Mouse (Mus musculus) ES-CJ7 (cell line): ENCODE measurements at regions not wholly inside any gene's neighbourhood (a gene's known extent, or its start where the extent isn't known, plus 50 kb on each side); places are given as distances from the start of the nearest gene placed in this dataset.

Experiments
- DNase-seq: peaks from one replicate; pipeline ENCODE4 v3.0.0; 2011; ENCODE audit warnings: low read depth, low spot score

DNA sequence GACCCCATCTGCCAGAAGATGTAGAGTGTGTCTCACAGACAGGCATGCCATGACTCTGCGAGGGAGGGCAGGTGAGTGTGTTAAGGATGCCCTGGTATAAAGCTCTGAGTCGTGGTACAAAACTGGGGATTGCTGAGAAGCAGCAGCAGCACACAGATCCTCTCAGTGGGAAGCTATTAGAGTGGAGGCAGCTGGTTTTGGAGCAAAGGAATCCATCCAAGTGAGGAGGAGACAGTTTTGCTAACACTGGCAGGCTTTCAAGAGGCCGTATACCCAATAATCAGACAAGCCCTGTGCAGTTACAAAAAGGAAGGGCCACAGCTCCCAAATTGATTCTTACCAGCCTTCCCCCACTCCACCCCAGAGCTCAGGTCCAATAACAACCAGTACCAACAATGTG is 170.4 kb upstream of the AI593442 start:
- no peak for DNase-seq

DNA sequence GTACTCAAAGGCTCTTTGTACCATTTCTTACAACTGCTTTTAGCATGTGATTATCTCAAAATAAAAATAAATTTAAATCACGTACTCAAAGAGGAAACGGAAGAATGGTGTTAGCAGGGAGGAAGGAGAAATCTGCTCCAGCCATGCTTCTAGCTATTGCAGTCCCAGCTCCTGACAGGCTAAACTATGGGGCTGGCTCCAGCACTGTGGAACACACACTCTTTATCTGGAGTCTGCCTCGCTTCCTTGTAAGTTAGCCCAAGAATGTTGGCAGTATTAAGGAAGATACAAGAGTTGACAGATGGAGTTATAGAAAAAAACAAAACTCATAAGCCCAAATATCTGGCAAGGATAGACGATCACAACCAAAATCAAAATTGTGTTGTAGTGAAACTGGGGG is 161.5 kb upstream of the AI593442 start:
- DNase-seq = no peak

- no peak for DNase-seq
Measured at GRCm38 (mm10) chr9:52839996-52840395, 160.4 kb upstream of the AI593442 start.

GRCm38 (mm10) chr9:52836151-52836630 is 156.6 kb upstream of the AI593442 start:
- DNase-seq = no peak

DNA sequence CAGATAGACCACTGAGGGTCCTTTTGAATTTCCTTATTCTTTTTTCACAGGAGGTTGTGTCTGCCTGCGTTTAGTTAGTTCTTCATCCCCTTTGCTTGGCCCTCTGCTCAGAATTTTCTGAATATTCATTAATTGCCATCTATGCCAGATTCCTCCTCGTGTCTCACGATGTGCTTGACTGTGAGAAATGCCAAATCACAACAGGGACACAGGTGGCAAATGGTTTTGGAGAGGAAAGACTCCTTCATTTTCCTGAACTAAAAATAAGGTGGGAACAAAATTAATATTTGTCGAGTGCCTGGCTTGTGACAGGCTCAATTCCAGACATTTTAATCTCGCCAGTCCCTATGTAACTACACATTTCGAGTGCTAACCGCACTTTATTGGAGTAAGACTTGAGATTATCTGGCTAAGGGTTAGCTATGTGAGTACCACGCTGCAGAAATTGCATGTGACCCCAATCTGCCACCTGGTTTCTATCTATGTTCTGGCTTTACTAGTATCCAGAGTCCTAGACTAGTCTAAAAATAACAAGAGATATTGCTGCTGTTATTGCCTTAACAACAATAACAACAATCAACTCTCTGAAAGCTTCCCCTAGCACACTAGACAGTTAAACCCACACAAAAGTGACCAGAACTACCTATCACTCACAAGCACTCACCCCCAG is 156.0 kb upstream of the AI593442 start:
- no peak for DNase-seq

GRCm38 (mm10) chr9:52826781-52827180 is 147.2 kb upstream of the AI593442 start:
- DNase-seq = no peak

DNA sequence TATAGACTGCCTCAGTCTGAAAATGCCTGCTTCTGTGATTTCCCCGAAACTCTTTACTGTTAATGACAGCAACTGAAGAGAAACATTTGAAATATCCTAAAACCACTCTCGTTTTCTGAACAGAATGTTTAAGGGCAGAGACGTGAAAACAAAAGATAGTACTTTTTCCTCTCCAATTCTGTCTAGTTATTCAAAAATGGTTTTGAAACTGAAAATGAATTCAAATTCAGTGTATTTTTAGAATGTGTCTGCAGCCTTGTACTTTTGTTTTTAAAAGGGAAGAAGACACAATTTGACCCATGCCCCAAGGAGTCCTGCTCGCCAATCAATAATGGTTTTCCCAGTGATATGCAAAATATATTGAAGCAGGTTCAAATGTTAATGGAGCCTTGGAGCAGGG is 136.7 kb upstream of the AI593442 start:
- DNase-seq = no peak

- DNase-seq = peak; percentile 7
Measured at GRCm38 (mm10) chr9:52802969-52803368, 123.4 kb upstream of the AI593442 start.

DNA sequence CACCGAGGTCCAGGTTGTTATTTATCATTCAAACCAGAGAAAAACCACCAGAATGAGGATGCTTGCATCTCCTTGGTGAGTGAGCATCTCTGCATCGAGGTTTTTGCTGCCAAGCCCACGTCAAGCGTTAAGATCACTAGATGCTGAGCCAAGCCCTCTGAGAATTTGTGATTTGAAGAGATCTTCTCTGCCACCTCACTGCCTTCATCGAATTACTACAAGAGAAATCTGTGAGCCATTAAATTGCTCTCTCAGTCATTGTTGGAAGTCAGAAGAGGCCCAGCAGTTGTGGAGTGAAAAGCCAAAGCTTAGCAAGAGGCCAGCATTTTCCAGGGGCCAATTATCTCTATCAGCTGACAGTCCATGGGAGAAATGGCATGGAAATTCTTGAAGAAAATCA is 122.2 kb upstream of the AI593442 start:
- DNase-seq = no peak

DNA sequence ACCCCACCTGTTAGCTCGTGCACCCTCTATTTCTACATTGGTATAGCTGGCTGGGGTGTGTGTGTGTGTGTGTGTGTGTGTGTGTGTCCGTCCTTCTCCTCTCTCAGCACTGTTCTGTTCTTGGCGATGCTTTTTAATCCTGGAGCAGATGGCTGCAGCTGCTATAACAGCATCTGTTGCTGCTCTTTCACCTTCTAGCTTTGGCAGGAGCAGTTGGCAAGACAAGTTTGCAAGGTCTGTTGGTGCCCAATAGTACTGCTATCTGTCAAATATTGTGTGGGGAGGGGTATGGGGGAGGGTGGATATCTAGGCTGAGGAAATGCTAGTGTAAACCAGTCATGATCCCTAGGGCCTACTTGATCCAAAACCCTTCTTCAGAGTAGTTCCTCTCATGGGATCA is 120.9 kb upstream of the AI593442 start:
- no peak for DNase-seq

- DNase-seq = no peak
Measured at GRCm38 (mm10) chr9:52792596-52792995, 113.0 kb upstream of the AI593442 start.

DNA sequence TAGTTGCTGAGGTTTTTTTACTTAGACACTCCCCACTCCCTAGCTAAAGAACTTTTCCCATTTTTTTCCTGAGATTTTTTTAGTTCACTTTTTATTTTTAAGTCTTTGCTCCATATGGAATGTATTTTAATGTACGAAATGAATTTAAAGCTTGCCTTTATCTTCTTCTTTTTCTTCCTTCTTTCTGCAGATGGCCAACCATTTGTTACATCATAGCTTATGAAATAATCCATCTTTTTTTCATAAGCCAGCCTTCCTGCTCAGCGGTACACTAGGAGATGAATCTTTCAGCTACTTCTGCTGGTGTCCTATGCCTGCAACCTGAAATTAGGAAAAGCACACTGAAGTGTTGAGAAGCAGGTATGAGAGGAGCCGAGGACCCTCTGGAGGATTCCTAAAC is 102.9 kb upstream of the AI593442 start:
- no peak for DNase-seq

GRCm38 (mm10) chr9:52776542-52776941 is 97.0 kb upstream of the AI593442 start:
- DNase-seq = peak; percentile 2

- DNase-seq = no peak
Measured at GRCm38 (mm10) chr9:52775232-52775631, 95.7 kb upstream of the AI593442 start.

DNA sequence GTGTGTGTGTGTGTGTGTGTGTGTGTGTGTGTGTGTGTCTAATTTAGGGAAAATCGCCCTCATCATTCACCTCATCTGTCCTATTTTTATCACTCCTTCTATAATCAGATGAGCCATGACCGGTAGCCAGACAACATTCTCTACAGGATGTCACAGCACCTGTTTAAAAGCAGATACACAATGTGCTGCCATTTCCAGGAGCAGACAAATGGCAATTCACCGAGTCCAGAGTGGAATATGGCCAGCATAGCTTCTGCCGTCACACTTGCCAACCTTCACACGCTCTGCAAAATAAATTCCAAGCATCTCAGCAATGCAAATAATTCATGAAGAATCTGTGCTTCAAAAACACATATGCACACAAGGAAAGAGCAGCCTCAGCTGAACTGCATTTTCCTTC is 88.5 kb upstream of the AI593442 start:
- no peak for DNase-seq

- DNase-seq = no peak
Measured at GRCm38 (mm10) chr9:52765809-52766208, 86.2 kb upstream of the AI593442 start.

DNA sequence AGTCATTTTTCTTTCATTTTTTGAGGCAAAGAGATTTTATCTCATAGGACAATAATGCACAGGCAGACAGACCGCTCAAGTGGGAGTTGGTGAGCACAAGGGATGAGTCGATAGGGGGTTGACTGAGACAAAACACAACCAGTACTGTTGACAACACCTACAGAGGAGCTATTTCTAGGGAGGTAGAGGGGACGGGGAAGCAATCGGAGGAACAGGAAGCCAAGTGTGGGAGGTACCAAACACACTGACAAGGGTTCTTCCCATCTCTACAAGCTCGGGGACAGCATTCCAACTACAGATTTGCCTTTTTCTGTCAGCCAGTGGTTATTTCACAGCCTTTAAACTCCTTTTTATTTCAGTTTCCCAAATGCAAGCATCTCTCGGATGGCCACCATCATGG is 83.3 kb upstream of the AI593442 start:
- no peak for DNase-seq

DNA sequence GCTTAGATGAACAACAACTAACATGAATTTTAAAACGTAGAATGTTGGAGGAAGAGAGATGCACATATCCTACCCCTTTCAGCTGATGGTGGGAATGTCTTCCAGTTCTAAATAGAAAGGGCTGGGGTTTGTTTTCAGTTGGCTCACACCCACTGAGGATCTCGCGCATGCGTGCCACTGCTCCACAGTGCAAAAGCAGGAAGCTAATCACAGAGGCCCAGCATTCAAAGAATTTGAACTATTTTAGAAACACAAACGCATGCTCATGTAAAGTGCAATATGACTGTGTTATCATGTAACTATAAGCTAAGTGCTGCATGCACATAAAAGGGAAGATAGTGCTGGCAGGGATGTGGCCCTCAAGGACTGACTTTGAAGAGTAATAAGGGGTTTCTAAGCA is 81.7 kb upstream of the AI593442 start:
- DNase-seq = no peak

DNA sequence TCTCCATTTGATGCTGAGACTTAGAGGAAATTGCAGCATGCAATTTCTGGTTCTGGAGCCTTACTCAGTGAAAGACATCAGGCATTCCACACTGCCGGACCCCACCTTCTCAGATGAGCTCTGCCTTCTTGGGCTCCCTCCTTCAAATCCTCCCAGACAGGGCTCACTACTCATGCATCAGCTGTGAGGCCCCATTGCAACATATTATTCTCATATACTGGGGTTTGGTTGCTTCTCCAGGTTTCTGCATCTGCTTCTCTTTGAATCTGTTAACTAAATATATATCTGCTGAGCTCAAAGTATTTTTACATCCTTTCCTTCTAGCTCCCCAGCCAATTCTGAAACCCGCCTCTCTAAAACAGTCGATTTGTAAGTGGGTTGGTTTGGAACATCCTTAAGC is 68.8 kb upstream of the AI593442 start:
- DNase-seq = no peak

DNA sequence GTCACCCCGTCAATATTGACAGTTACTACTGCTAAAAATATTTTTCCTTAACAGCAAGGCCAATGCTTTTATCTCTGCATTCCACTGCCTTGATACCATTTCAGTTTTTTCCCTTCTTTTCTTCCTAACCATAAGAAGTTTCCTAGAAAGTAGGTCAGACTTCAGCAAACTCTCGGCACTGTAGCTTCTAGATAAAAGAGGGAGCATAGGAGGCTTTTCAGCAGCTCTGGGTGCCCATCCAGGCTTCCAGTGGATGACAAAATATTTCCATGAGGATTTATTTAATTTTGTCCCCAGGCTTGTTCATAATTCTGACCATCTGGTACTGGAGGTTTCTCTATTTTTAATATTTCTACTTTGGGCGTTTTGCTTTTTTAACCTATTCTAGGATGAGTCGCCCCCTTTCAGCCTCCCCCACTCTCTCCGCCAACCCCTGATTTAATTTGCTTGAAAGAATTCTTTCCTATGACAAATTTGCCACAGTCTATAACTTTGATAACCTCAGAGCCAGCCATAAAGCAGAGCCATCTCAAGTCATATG is 59.0 kb upstream of the AI593442 start:
- no peak for DNase-seq
